Mouse (Mus musculus) activated CD4-positive, CD25-positive, alpha-beta regulatory T cell, adult 4 months (primary cell): Measurements from ENCODE around the gene Ccdc85b. TPM values are rescaled to one million over a fixed set of nuclear protein-coding genes. Genes with fewer than 3 reads are reported as not detected.

ENCODE experiments used
- ATAC-seq: one replicate; pipeline ENCODE4 v1.8.0; 2017
- polyA plus RNA-seq, 2 experiments: library from polyadenylated mRNA; unstranded; fragments of 100-300 nt; shearing (Covaris generic); gene quantifications; one replicate each; pipeline ENCODE4 v1.2.1; 2017

Gene Ccdc85b
- polyA plus RNA-seq, 2 experiments from 2014 or later = 1.1 to 1.2 TPM

DNA sequence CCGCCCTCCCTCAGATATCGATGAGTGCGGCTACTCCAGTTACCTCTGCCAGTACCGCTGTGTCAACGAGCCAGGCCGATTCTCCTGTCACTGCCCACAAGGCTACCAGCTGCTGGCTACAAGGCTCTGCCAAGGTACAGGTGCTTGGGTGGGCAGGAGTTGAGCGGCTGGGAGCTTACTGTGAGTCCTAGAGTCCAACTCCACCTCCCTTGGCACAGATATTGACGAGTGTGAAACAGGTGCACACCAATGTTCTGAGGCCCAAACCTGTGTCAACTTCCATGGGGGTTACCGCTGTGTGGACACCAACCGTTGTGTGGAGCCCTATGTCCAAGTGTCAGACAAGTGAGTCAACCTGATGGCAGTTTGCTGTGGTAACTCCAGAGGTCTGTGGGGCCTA is 22.3 kb upstream of the Ccdc85b start:
- ATAC-seq = no peak

DNA sequence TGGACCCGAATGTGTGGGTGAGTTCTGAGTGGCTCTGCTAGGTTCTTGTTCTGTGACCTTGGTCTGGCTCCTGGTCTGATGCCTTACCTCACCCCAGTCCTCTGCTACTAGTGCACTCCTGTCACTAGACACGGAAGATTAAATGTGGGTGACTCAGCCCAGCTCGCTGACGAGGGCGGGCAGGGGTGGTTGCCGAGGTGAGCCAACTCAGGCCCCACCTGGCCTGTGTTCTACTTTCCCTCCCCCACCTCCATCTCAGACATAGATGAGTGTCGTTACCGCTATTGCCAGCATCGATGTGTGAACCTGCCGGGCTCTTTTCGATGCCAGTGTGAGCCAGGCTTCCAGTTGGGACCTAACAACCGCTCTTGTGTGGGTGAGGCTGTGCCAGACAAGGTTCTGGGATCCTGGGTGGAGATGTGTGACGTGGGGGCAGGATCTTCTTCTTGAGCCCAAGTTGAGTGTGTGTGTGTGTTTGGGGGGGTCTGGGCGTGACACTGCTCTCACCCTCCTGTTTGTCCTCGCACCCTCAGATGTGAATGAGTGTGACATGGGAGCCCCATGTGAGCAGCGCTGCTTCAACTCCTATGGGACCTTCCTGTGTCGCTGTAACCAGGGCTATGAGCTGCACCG is 20.1 kb upstream of the Ccdc85b start:
- no peak for ATAC-seq

DNA sequence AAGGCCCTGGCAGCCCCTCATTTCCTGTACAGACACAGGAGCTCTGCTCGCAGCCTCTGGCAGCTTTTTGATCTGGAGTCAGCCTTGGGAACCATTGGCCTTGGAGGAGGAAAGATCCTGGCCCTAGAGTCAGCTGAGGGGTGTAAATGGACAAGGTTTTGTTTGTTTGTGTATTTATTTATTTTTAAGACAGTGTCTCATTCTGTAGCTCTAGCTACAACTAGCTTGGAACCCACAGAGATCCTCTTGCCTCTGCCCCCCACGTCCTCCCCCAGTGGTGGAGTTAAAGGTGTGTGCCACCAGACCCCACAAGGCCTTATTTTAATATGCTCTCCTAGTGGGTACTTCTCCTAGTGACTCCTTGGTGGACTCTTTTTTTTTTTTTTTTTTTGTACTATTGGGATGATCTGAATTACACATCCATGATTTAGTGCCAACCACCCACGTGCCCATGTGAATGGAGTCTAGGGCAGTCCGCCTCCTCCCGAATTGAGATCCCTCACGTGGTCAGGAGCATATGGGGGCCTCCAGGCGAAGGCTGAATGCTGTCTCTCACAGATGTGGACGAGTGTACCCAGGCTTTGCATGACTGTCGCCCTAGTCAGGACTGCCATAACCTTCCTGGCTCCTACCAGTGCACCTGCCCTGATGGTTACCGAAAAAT is 19.4 kb upstream of the Ccdc85b start:
- ATAC-seq = no peak

DNA sequence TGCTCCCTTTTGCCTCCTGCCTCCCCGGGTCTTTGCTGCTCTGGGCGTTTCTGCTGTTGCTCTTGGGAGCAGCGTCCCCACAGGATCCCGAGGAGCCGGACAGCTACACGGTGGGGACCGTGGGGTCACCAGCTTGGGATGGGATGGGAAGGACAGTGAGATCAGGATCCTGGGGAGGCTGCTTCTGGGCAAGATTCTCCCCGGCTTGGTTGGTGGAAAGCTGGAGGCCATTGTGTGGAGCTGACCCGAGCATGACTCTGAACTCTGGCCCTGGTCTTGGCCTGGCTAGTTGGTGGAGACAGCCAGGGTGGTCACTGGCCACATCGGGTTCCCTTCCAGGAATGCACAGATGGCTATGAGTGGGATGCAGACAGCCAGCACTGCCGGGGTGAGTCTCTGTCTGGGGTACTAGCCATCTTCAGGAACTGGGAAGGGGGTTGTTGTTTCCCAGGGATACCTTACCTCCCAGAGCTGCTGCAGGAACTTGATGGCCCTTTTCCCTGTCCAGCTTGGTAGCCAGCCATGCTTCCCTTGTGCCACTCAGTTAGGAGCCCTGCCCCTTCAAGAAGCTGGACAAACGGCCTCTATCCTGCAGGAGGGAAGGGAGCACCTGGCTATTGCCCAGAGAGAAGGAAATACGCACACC is 17.5 kb upstream of the Ccdc85b start:
- ATAC-seq = no peak

DNA sequence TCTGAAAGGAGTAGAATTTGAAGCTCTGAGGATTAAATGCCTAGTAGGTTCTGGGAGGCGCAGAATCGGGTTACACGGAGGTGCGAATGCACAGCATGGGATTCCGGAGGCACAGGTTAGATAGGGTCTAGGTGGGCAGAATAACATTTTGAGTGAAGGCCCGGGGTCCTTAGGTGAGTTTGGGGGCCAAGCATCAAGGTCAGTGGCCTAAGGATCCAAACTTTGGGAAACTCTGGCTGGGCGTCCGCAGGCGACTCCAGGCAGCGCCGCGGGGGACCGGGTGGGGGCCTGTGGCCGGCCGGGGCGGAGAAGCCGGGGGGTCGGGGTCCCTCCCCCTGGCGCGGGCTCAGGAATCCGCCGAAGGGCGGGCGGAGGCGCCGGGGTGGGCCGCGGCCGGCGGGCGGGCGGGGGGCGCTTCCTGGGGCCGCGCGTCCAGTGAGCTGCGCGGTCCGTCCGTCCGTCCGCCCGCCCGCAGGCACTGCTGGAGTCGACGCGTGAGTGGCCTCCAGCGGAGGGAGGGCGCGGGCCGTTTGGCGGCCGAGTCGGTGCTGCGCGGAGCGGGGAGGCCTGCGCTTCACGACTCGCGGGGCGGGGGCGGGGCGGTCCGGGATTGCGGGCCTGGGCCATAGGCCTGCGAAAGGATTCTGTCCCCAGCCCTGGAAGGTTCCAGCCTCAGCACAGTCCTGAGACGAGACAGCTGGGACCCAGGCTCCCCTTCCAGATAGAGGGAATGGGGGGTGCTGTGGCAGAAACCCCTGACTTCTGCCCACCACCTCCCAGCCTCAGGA is 16.8 kb upstream of the Ccdc85b start:
- ATAC-seq = no peak

DNA sequence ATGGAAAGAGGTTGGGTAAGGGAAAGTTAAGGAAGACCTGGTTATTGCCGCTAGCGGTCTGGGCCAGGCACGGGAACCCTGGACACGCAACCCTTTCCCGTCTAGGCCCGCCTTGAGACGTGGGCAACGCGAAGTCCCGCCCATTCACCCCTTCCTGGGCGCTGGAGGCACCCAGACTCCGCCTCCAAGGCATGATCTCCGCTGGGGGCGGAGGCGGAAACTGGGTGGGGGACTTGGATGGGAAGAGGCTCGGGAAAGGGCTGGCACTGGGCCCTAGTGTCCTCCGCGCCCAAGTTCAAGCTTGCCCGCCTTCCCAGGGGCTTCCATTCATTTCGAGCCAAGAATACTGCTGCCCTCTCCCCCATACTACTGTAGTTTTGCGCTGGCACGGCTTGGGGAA is 16.0 kb upstream of the Ccdc85b start, which contains the start of gene Efemp2:
Gene Efemp2 (plus strand): TSS at position 235 of the 400 bp plus-strand sequence.
- no peak for ATAC-seq

DNA sequence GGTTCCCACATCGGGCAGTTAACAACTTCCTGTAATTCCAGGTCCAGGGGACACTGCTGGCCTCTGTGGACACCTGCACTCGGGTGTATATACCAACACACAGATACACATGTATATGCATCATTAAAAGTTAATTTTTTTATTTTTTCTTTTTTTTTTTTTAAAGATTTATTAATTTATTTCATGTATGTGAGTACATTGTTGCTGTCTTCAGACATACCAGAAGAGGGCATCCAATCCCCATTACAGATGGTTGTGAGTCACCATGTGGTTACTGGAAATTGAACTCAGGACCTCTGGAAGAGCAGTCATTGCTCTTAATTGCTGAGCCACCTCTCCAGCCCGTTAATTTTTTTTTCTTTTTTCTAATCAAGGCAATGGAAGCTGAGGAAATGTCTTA is 15.2 kb upstream of the Ccdc85b start:
- ATAC-seq = no peak

DNA sequence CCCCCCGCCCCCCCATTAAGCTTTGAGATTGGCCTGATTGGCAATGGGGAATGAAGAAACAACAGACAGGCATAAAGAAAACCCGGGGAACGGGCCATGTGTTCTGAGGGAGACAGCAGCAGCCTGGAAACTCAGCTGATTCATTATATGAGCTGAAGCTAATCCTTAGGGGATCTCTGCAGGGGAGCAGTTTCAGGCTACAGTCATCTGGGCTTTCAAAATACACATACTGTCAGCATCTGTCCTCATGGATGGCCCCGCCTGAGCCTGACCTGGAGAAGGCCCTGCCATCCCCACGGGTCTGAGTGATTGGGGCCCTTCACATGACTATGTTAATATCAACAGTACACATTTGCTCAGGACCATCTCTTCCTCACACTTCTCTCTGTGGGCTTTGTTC is 14.2 kb upstream of the Ccdc85b start:
- ATAC-seq = no peak

DNA sequence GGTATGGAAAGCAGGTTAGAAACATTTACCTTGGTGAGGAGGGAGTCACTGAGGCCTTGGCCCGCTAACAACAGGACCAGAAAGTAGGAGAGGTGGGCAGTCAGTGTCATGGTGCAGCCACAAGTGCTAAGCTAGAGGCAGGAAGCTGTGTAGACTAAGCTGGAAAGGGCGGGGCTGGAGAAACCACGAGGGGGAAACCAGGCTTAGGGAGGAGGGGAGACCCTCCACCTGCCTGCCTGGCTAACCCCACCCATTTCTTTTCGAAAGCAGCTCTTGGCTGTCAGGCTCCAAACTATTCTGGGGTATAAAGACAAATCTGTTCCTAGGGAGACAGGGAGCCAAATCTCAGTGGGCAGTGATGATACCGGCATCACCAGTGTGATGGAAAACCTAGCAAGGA is 10.7 kb upstream of the Ccdc85b start, which contains the start of gene Ctsw:
Gene Ctsw (minus strand): TSS at position 134 of the 400 bp plus-strand sequence.
- ATAC-seq = peak; percentile 74

DNA sequence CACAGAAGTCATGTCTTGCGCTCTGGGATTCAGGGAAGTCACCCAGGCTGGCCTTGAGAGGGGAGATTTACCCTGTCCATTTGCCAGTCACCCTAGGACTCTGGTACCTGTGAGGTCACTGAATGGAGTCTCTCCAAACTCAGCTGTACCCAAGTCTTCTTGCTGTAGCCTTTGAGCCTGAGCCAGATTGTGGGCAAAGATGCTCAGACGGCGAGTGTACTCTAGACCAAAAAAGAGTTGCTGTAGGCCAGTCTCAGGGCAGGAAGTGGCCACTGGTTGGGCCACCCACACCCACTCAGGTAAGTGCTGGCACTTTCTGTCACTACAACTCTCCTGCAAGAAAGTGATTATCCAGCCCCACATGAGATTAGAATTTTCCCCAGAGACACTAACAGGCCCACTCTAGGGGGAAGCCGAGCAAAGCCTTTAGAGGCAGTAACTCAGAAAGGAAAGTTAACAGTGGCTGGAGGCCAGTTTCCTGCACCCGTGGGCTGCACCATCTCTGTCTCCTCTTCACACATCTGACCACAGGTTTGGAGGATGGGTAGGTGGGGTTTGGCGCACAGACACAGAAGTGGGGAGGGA is 9.3 kb upstream of the Ccdc85b start:
- ATAC-seq = no peak

DNA sequence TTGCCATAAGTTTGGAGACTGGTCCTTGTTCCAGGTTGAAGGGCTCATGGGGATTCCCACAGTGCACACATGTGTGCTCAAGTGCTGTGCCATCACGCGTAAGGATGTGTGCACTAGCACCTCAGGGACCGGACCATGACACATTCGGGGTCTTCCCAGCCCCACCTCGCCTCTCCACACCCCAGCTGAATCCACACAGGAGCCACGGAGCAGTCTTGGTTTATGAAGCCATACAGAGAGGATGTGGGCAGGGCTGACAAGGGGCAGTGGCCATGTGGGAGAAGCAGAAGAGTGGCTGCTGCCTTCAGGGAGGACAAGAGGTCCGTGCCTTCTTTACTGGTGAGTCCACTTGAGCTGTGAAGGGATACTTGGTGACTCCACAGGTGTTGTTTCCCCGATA is 7.3 kb upstream of the Ccdc85b start:
- no peak for ATAC-seq

DNA sequence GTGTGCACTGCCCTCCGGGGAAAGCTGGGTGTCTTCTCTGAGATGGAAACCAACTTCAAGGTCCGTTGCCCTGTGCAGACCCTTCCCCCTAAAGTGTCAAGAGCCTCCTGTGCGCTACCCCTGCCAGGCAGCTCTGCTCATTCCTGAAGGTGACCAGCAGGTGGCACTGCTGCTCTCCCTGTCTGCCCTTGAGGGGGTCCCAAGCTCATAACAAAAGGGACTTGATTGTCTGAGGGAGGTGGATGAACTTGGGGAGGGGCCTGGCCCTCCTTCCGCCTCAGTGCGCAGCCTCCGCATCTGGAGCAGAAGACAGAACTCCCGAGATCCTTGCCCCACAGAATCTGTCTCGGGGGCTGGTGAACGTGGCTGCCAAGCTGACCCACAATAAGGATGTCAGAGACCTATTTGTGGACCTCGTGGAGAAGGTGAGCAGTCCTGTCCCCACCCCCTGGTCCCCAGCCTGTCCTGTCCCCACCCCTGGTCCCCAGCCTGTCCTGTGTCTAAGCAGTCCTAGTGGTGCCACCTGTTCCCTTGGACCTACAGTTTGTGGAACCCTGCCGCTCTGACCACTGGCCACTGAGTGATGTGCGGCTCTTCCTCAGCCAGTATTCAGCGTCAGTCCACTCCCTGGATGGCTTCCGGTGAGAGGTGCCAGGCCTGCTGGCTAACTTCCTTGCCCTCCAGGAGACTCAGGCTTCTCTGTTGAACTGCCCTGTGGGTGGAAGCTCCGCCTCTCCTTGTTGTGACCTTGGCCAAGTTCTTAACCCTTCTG is 6.3 kb upstream of the Ccdc85b start:
- ATAC-seq = no peak

DNA sequence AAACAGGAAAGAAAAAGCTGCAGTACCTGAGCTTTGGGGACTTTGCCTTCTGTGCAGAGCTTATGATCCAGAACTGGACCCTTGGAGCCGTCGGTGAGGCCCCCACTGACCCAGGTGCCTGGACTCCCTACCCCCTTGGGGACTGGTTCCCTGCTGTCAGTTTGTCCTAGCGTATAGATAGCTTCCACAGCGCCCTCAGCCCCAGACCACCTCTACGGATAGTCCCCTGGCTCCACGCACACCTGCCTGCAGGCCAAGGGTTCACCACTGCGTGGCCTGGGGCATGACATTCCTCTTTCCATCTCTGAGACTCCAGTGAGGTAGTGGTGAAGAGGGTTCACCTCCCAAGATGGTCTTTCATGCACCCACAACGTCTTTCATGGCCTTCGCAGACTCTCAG is 5.5 kb upstream of the Ccdc85b start:
- no peak for ATAC-seq

DNA sequence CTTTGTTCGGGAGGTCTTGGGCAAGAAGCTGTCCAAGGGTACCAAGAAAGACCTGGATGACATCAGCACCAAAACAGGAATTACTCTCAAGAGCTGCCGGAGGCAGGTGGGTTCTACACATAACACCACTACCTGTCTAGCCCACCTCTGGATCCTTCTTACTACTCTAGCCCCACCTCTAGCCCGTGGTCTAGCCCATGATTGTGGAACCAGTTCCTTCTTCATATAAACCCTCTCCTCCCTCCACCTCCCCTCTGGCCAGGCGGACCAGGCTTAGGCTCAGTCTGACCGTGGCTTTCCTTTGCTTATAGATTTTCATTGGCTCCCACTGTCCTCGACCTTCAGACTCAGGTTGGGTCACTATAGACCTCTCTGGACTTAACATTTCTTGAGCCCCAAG is 3.7 kb upstream of the Ccdc85b start:
- no peak for ATAC-seq

DNA sequence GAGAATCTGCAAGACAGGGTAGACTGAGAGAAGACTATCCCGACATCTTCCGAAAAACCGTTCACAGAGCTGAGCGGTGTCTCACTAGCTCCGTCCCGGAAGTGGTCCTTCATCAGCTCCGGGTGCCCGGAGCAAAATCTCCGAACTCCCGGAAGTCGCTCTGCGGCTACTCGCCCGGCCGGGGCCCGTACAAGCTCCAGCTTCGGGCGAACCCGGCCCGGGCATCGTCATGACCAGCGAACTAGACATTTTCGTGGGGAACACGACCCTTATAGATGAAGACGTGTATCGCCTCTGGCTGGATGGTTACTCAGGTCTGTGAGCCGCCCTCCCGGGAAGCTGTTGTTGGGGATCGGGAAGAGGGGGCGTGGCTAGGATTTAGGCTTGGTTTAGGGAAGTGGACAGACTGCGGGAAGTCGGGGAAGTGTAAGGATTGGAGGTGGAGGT is 2.8 kb upstream of the Ccdc85b start, which contains the start of gene Fibp:
Gene Fibp (plus strand): TSS at position 151 of the 447 bp plus-strand sequence.
- peak; percentile 72 for ATAC-seq

DNA sequence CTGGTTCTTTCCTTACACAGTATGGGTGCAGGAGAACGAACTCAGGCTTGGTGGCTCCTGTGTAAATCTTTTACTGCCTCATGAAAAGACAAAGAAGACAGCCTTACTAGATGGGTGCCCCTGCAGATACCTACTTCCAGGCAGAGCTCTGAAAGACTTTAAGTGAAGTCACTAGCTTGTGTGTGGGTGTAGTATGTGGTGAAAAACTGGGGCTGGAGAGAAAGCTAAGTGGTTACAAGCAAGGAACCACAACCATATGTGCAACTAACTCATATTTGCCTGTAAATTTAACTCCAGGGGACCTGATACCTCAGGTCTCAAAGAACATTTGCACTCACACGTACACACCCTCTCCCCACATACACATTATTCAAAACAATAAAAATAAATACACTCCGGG is 2.2 kb upstream of the Ccdc85b start:
- ATAC-seq = no peak

DNA sequence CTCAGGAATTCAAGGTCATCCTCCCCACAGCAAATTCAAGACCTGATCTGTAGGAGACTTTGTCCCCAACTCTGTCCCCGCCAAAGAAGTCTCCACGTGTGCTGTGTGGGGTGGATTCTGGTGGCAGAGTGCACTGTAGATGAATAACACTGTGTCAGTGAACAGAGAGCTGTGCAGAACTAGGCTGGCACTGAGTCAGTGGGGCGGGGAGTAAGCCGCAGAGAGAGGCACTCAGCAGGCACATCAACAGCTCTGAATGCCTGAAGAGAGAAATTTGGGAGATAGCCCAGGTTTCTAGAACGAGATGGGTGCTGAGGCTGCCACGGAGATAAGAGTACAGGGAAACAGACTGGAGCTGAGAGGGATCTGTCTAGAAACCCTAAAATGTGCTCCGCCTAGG is 1.3 kb upstream of the Ccdc85b start:
- no peak for ATAC-seq

DNA sequence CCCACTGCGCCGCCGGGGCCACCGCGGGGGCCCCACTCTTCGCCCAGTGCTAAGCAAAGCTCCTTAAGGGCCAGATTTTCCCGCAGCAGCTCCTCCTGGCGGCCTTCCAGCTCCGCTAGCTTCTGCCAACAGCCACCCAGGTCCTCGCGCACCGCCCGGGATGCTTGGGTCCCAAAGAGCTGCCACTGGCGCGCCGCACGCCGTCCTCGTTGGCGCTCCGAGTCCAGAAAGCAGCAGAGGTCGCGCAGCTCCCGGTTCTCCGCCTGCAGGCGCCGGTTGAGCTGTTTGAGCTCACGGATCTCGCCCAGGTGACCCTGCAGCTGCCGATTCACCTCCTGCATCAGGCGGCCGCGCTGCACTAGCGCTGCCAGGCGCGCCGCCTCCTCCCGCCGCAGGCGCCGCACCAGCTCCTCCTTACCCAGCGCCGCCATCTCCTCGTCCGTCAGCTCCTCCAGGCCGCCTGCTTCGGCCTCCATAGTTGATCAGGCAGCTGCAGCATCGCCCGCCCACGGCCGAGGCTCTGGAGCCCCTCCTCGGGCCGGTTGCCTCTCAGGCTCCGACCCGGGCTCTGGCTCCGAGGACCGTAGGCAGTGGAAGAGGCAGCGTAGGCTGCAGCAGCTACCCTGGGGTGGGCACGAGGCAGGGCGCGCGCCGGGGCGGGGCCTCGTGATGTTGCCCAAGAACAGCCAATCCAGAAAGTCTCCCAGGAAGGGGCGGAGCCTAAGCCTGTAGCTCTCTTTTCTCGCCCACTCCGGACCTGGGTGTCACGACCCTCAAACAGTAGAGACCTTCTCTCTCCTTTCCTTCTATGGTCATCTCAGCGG is 560 bp downstream of the Ccdc85b start:
- peak; percentile 77 for ATAC-seq

DNA sequence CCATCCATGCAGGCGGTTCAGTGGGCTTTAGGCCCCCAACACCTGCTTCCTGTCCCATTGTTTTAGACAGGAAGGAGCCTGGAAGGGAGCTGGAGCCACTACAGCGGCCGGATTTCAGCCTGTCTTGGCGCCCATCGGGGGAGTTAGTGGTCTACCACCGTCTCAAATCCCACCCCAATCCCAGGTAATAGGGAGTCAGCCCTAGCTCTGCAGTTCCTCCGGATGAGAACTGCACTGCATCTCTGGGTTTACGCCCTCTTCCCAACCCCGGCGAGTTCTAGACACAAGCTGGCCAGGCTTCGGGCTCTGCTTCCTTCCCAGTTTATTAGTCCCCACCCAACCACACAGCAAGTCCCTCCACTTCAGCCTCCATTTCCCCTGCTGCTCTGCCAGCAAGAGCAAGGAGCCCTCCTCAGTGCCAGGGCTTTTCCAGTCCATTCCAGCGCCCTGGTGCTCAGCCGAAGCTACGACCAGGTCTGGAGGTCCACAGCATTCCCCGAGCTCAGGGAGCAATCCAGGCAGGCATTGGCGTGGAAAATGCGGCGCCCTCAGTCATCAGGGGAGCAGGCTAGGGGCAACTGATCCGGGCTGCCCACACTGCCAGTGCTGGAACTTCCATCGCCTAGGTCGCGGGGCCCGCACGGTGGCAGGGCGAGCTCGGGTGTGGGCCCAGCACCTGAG is 1.3 kb downstream of the Ccdc85b start:
- no peak for ATAC-seq

DNA sequence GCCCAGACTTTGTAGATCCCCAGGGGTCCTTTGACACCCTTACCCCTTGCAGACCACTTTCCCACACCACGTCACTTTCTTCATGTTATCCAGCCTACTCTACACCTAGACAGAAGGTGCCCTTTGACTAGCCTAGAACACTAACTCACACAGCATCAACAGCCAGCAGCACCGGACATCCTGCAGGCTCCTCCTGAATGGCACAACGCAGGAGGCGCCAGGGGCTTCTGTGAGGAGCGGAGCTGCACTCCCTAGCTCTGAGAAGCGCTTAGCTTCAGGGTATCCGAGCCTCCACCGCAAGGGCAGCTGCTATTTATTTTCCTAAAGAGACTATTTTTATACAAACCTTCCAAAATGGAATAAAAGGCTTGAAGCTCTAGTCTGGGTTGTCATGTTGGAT is 2.1 kb downstream of the Ccdc85b start:
- no peak for ATAC-seq
